Mouse (Mus musculus): ENCODE results near the gene Olfr381.
"Not testable (repeated sequence)": the region's sequence is repeated elsewhere in the genome, so short reads cannot be mapped to it uniquely, and the experiment has no call there.

Gene Olfr381

DNA sequence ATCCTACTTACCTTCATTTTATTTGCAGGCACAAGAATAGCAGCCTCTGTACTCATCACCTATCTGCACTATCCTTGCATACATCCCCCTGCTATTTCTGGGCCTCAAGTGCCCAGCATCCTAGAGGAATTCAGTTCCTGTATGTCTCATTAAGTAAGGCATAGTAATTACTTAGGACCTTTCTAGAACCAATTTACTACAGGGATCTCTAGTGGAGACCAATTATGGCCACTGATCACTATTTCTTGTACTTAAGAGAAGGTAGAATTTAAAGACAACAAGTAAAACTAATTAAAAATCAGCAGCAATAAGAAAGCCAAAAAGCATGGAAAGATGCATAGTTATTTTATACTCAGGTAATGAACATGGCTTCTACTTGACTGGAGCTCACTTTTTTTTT, at the start of gene Olfr381:
Gene Olfr381 (minus strand): TSS at position 101 of the 400 bp plus-strand sequence.
- DNase-seq (ENCODE audit: low read depth) = no peak

DNA sequence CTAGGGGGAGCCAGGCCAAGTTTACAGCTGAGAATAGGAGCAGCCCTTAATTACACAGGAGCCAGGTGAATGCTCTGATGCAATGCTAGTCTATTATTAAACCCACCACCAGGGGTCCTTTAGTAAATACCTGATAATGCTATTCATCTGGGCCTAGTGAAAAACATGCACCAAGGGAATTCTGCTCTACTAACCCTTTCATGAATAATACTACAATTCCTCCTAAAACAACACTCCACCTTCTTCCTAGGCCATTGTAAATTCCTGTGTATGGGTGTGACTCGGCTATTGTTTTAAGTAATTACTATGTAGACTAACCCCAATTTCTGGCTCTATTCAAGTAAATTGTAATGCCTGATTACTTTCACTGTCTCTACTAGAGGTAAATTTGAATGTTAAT, 37.6 kb upstream of the Olfr381 start:
- not testable (repeated sequence) for DNase-seq (ENCODE audit: low read depth)

DNA sequence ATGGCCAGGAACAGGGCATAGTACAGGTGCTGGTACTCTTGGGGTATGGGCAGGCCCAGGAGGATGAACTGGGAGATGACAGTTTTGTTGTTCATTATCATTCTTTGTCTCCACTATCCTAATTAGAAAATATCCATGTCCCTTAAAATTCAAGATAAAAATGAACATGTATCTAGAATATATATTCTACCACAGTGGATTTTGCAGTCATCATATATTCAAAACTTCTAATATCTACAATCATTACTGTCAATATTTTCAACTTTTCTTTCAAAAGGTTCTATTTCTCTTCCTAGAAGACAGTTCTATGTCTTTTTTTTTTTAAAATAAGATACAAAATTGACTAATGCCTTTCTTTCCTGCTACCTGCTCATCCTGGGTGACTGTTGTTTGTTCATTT, 25.7 kb upstream of the Olfr381 start, which contains the start of gene Olfr382:
Gene Olfr382 (minus strand): TSS at position 101 of the 400 bp plus-strand sequence.
- no peak for DNase-seq (ENCODE audit: low read depth)

DNA sequence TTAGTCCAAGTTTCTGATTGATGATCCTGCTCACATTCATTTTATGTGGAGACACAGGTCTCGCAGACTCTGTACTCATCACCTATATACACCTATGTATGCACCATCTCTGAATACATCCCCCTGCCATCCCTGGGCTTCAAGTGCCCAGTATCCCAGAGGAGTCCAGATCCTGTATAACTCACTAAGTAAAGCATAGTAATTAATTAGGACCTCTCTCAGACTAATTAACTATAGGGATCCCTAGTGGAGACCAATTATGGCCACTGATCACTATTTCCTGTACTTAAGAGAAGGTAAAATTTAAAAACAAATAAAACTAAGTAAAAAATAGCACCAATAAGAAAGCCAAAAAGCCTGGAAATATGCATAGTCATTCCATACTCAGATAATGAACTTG, 34.0 kb downstream of the Olfr381 start, which contains the start of gene Olfr380:
Gene Olfr380 (minus strand): TSS at position 101 of the 400 bp plus-strand sequence.
- no peak for DNase-seq (ENCODE audit: low read depth)

Measured in induced T-regulatory cell, adult 2 months (primary cell).